Mouse (Mus musculus): Measurements from ENCODE around the gene Sesn2. TPM values are rescaled to one million over a fixed set of nuclear protein-coding genes. Genes with fewer than 3 reads are reported as not detected.
"Not testable (repeated sequence)": the region's sequence is repeated elsewhere in the genome, so short reads cannot be mapped to it uniquely, and the experiment has no call there.

Sesn2 gene
- 1 to 10 TPM; 2.6 to 3.6 (median 3.0) TPM for total RNA-seq (2022)

GRCm38 (mm10) chr4:132510352-132510798, at the start of gene Sesn2:
Gene Sesn2, minus strand, starts transcription at chr4:132510501.
- peak; percentile 97 for DNase-seq (ENCODE audit: low spot score)

GRCm38 (mm10) chr4:132555550-132555949, 45.2 kb upstream of the Sesn2 start:
- not testable (repeated sequence) for DNase-seq (ENCODE audit: low spot score)

GRCm38 (mm10) chr4:132554653-132555052, 44.4 kb upstream of the Sesn2 start:
- DNase-seq (ENCODE audit: low spot score), result no peak

GRCm38 (mm10) chr4:132554221-132554620, 43.9 kb upstream of the Sesn2 start:
- no peak for DNase-seq (ENCODE audit: low spot score)

- peak; percentile 75 for DNase-seq (ENCODE audit: low spot score)
These were observed 35.5 kb upstream of the Sesn2 start for GRCm38 (mm10) chr4:132545851-132546250.

GRCm38 (mm10) chr4:132542724-132543123, 32.4 kb upstream of the Sesn2 start:
- DNase-seq (ENCODE audit: low spot score), result no peak

- no peak for DNase-seq (ENCODE audit: low spot score)
These were observed 31.1 kb upstream of the Sesn2 start for GRCm38 (mm10) chr4:132541413-132541812.

GRCm38 (mm10) chr4:132539481-132539880, 29.2 kb upstream of the Sesn2 start:
- no peak for DNase-seq (ENCODE audit: low spot score)

GRCm38 (mm10) chr4:132535406-132536121, 25.3 kb upstream of the Sesn2 start, which contains the start of gene Dnajc8:
Gene Dnajc8, plus strand, starts transcription at chr4:132535550.
- peak; percentile 94 for DNase-seq (ENCODE audit: low spot score)

GRCm38 (mm10) chr4:132532981-132533916, 22.9 kb upstream of the Sesn2 start, which contains the start of gene Atpif1:
Gene Atpif1, minus strand, starts transcription at chr4:132533659.
- peak; percentile 88 for DNase-seq (ENCODE audit: low spot score)

- DNase-seq (ENCODE audit: low spot score), result peak; percentile 48
These were observed 22.2 kb upstream of the Sesn2 start for GRCm38 (mm10) chr4:132532496-132532895.

- no peak for DNase-seq (ENCODE audit: low spot score)
These were observed 19.9 kb upstream of the Sesn2 start for GRCm38 (mm10) chr4:132530033-132530804.

GRCm38 (mm10) chr4:132529344-132529743, 19.0 kb upstream of the Sesn2 start:
- DNase-seq (ENCODE audit: low spot score), result no peak

GRCm38 (mm10) chr4:132527917-132528522, 17.7 kb upstream of the Sesn2 start:
- no peak for DNase-seq (ENCODE audit: low spot score)

GRCm38 (mm10) chr4:132526678-132527077, 16.4 kb upstream of the Sesn2 start:
- no peak for DNase-seq (ENCODE audit: low spot score)

GRCm38 (mm10) chr4:132524808-132525207, 14.5 kb upstream of the Sesn2 start:
- no peak for DNase-seq (ENCODE audit: low spot score)

- DNase-seq (ENCODE audit: low spot score), result no peak
These were observed 14.0 kb upstream of the Sesn2 start for GRCm38 (mm10) chr4:132524321-132524741.

GRCm38 (mm10) chr4:132519188-132519587, 8.9 kb upstream of the Sesn2 start:
- DNase-seq (ENCODE audit: low spot score), result no peak

GRCm38 (mm10) chr4:132518066-132518465, 7.8 kb upstream of the Sesn2 start:
- no peak for DNase-seq (ENCODE audit: low spot score)

- DNase-seq (ENCODE audit: low spot score), result peak; percentile 96
These were observed 5.3 kb upstream of the Sesn2 start for GRCm38 (mm10) chr4:132515369-132516155.

Data from heart, adult 8-10 months (tissue).